Mouse (Mus musculus) embryonic fibroblast, embryonic 13.5 days (primary cell): ENCODE measurements at regions not wholly inside any gene's neighbourhood (a gene's known extent, or its start where the extent isn't known, plus 50 kb on each side); places are given as distances from the start of the nearest gene placed in this dataset.

Experiments used
- H3K27ac ChIP-seq: 2 replicates; pipeline ENCODE4 v1.5.1; 2012; ENCODE audit warnings: low read length, control low read depth, inconsistent platforms; ENCODE audit not compliant: insufficient read depth
- H3K4me1 ChIP-seq: 2 replicates; pipeline ENCODE4 v1.6.1; 2011; ENCODE audit warnings: low read length; ENCODE audit not compliant: control insufficient read depth, insufficient read depth
- H3K4me3 ChIP-seq: 2 replicates; pipeline ENCODE4 v1.5.1; 2011; ENCODE audit warnings: mild to moderate bottlenecking, control low read depth, low read length; ENCODE audit not compliant: insufficient read depth
- CTCF ChIP-seq: IDR thresholded peaks from 2 replicates; pipeline ENCODE4 v1.5.1; 2011; ENCODE audit warnings: mild to moderate bottlenecking, control low read depth, low read length, moderate library complexity, borderline replicate concordance; ENCODE audit not compliant: insufficient read depth
- POLR2A ChIP-seq: IDR thresholded peaks from 2 replicates; pipeline ENCODE4 v1.6.1; 2011; ENCODE audit warnings: low read depth, mild to moderate bottlenecking, control low read depth, low read length, moderate library complexity

DNA sequence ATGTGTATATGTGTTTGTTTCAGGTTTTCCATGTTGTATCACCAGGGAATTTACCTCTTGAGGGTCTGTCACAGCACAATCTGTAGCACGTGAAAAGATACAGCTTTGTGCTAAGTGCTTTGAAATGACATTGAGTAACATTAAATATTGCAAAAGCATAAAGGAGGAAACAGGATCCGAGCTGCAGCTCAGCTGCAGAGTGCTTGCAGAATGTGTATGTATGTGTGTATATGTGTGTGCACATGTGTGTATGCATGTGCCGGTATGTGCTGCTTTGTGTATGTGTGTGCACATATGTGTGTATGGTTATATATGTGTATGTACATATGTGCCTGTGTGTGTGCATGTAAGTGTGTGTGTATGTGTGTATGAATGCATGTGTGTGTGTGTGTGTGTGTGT is 200.9 kb upstream of the Marcks start:
- Histone ChIP-seq H3K27ac (no peak overlapping the region), H3K4me3 (no peak overlapping the region), H3K4me1 (peaks cover 21% of the 10 kb centered on the region)
- no peak for TF ChIP-seq CTCF

DNA sequence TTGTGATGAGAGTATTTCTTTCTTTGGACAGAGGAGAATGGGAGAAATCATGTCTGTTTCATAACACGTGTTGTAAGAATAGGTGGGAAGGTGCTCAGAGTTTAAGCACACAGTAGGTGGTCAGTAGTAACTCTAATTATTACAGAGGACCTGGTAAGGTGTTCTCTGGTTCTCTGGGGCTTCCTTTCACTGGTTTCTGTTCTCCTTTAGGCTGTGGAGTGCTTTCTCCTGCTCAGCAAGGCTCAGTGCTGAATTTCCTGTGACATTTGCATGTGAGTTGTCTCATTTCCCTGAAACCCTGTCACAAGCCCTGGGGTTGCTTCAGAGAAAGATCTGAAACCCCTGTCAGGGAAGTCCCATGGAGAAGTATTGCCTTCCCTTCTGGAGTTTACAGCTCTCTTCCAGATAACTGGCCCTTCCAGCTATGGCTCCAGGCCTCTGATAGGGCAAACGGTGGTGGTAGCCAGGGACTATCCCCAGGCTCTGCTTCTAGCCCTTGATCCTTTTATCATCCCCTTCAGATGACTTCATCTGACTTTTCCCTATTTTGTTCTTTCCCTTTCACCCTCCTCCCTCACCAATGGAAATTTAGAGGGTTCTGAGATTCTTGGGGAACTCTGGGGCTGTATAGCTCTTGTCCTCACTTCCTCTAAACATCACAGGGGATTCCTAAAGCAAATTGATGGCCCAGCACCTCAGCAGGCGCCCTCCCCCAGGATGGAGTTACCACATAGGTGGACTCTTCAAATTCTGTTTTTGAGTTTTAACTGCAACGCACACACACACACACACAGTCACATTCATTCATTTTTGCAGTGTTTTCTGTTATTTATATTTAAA is 199.6 kb upstream of the Marcks start:
- TF ChIP-seq CTCF (no peak), POLR2A (no peak)
- no peak overlapping the region for H3K4me3 ChIP-seq
- H3K27ac ChIP-seq: peak overlapping the region; percentile 70
- H3K4me1 ChIP-seq: peaks cover 21% of the 10 kb centered on the region

DNA sequence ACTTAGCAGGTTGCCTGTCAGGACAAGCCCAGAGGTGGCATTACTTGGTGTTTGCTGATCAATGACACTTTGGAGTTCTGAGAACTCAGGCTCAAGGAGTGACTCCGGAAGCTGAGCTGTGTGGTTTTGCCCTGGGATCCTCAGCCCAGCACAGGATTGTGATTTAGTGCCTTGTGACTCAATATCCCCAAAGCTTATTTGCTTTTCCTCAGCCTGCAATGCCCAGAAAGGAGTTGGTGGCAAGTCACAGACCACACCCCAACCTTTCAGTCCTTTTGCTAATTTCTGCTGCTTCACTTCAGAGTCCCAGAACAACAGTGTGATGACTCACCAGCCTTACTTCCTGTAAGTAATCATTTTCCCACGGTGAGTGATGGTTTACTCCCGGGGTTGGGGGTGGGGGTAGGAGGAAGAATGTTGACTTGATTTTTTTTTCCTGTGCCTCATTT is 198.5 kb upstream of the Marcks start:
- TF ChIP-seq POLR2A (no peak), CTCF (no peak)
- Histone ChIP-seq H3K4me1 (peaks cover 18% of the 10 kb centered on the region), H3K4me3 (no peak overlapping the region), H3K27ac (peak overlapping the region; percentile 45)

DNA sequence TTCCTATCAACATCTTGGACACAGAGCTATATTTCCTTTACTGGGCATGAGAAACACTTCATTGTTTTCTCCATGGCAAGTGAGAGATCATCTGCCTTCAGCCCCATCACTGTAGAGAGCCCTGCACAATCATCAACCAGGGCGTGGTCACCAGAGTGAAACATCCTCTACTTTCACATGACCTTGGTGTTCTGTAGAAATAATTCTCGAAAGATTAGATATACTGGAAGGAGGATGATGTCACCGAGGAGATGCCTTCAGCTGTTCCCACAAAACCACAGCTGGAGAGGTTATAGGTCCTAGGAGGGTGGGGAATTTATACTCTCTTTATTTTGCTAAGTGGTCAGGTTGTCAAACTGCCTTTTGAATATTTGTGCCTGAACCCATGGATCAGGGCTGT is 196.4 kb upstream of the Marcks start:
- TF ChIP-seq POLR2A (no peak), CTCF (no peak)
- Histone ChIP-seq H3K27ac (peak overlapping the region; percentile 92), H3K4me1 (peaks cover 18% of the 10 kb centered on the region), H3K4me3 (no peak overlapping the region)

DNA sequence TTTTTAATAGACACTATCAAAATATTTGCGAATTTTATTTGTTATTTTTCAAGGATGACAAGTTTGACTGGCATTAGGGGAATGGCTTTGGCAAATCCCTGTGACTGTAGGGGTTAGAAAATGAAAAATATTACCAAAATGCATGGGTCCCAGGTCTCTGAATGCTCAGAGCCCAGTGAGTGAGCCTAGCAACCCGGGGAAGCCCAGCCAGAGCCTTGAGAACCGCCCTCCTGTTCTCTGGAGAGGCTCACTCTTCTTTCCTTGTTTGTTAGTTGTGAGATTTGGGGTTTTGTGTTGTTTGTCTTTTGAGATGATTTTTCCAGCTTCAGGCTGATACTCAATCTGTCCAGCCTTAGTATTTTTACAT is 187.4 kb upstream of the Marcks start:
- Histone ChIP-seq H3K27ac (no peak overlapping the region; the same call in 1 of the 2 replicates), H3K4me1 (no peaks in the 10 kb centered on the region), H3K4me3 (no peak overlapping the region)
- TF ChIP-seq POLR2A (no peak), CTCF (no peak)

GRCm38 (mm10) chr10:37325514-37326167 is 186.9 kb upstream of the Marcks start:
- no peaks in the 10 kb centered on the region for H3K4me1 ChIP-seq
- H3K4me3 ChIP-seq: no peak overlapping the region
- H3K27ac ChIP-seq: no peak overlapping the region
- TF ChIP-seq CTCF (no peak), POLR2A (no peak)

DNA sequence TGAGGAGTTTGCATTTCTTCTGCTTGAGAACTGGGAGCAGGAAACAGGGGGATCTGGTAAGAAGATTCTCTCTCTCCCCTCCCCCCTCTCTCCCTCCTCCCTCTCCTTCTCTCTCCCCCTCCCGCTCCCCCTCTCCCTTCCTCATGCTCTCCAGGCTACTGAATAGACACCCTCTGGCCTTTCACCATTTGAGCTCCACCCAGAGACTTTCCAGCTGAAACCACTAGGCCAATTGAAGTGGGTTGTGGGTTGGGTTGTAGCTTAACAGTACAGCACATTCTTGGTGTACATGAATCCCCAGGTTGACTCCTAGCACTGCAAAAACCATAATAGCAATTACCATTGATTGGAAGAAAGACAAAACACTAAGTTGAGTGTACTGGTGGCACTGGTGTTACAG is 185.0 kb upstream of the Marcks start:
- no peaks in the 10 kb centered on the region for H3K4me1 ChIP-seq
- no peak for TF ChIP-seq CTCF
- no peak for TF ChIP-seq POLR2A
- H3K4me3 ChIP-seq: no peak overlapping the region
- no peak overlapping the region for H3K27ac ChIP-seq

GRCm38 (mm10) chr10:37322809-37323208 is 184.1 kb upstream of the Marcks start:
- H3K27ac ChIP-seq: no peak overlapping the region
- H3K4me1 ChIP-seq: no peaks in the 10 kb centered on the region
- no peak overlapping the region for H3K4me3 ChIP-seq
- no peak for TF ChIP-seq CTCF
- TF ChIP-seq POLR2A: no peak

DNA sequence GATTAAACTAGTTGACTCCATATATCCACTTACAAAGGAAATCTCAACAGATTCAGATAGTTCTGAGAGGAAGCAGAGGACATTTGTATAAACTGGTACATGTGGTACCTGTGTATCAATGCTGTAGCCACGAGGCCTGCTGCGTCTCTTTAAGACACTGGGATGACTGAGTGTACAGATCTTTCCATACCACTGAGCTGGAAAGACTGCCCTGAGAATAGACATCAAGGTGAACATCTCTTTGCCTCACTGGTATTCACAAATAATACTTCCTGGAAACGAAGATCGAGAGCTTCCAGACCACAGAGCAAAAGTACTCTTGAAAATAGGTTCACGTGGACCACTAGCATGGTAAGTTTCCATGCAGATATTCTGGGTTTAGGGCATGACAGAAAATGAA is 183.6 kb upstream of the Marcks start:
- Histone ChIP-seq H3K27ac (no peak overlapping the region), H3K4me1 (no peaks in the 10 kb centered on the region), H3K4me3 (no peak overlapping the region)
- TF ChIP-seq CTCF (no peak), POLR2A (no peak)

DNA sequence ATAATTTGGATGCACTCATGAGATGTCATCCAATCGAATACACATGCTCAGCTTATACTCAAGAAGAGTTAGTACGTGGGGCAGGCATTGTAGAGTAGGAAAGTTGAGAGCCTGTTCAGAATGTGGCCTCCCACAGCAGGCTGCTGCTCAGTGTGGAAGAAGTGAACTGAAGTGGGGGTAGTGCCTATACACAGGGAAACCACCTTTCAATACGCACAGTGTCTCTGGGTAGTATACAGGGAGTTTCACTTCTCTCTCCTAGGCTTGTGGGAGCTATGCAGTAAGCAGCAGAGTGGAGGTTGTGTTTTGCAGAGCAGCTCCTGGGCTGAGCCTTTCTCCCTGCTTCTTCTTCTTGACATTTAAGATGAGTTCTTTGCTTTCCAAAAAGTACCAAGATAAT is 182.5 kb upstream of the Marcks start:
- no peak overlapping the region for H3K4me3 ChIP-seq
- no peak overlapping the region for H3K27ac ChIP-seq
- TF ChIP-seq POLR2A (no peak), CTCF (no peak)
- H3K4me1 ChIP-seq: no peaks in the 10 kb centered on the region
